Mouse (Mus musculus) erythroblast, embryonic 14.5 days (primary cell): Measurements from ENCODE around the gene Flnb.

Experiments
- GATA1 ChIP-seq: IDR thresholded peaks from 2 replicates; pipeline ENCODE4 v1.6.1; 2012; ENCODE audit warnings: low read length, inconsistent platforms, mixed read lengths
- TAL1 ChIP-seq: IDR thresholded peaks from 3 replicates; pipeline ENCODE4 v1.6.1; 2012; ENCODE audit warnings: low read length, inconsistent platforms, mixed read lengths

GRCm38 (mm10) chr14:7943801-7944135 lies 126.0 kb downstream of the Flnb start:
- no peak for TF ChIP-seq TAL1
- no peak for TF ChIP-seq GATA1
